Mouse (Mus musculus): Measurements from ENCODE around the gene Gpc3.

The Gpc3 gene

DNA sequence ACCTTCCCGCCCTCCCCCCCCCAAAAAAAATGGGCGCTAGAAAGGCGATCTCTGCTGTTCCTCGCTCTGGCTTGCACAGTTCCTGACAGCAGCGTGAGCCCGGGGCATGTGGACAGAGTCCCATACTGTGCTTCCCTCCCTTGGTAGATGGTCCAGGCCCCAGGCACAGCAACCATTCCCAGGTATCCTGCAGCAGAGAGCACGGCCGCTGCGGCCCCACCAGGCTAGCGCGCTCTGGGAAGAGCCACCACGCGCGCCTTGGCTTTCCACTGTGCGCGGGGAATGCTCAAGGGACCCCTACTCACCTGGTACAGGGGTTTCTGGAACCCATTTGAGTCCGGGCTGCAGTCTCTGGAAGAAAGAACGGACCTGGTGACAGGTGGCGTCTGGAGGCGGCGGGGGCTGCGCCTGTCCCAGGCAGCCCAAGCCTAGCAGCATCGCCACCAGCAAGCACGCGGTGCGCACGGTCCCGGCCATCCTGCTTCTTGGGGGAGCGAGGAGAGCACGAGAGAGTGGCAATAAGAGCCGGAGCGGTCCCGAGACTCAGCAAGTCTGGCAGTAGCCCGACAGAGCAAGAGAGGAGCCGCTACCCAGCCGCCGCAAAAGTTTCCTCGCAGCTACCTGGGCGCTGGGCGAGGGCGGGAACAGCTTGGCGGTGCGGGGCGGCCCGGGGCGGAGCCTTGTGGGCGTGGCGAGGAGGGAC is at the start of gene Gpc3:
Gene Gpc3, minus strand, starts transcription at position 623 of the 703 bp plus-strand sequence.
- DNase-seq (ENCODE audit: low read depth, low spot score) = no peak

DNA sequence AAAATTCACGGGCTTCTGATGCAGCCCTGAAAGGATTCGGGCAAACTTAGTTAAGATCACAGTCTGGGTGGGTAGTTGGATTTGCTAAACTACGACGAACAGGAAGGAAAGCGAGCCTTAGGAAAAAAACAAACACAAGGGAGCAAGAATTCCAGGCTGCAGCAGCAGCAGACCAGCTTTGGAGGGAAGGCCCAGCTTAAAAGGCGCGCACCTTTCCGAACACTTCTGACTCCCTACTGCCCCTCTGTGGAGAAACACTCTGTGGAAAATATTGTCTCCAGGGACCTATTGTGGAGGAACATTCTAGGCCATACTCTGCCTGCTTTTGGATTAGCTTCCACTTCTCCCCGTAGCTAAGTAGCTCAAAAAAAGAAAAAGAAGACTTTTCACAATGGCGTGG is 38.2 kb upstream of the Gpc3 start:
- DNase-seq (ENCODE audit: low read depth, low spot score) = peak; percentile 49

DNA sequence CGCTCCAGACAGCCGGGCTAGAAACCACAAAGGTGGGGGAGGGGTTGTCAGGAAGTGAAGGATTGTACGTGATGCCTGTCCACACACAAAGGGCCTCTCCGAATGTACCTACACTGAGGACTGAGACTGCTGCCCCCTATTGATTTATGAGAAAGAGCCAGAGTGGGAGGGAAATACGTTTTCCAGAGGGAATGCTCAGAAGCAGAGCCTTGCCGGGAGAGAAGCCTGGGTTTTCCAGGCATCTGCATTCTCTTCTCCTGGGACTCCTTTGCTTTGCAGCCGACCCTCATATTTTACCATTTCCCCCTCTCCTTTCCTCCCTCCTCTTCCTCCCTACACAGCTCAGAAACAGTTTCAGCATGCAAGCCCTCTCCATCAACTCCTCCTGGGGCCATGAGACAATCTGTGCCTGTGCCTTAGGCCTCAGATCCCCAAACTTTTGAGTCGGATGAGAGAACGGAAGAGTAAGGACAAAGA is 37.8 kb upstream of the Gpc3 start:
- DNase-seq (ENCODE audit: low read depth, low spot score) = peak; percentile 54

DNA sequence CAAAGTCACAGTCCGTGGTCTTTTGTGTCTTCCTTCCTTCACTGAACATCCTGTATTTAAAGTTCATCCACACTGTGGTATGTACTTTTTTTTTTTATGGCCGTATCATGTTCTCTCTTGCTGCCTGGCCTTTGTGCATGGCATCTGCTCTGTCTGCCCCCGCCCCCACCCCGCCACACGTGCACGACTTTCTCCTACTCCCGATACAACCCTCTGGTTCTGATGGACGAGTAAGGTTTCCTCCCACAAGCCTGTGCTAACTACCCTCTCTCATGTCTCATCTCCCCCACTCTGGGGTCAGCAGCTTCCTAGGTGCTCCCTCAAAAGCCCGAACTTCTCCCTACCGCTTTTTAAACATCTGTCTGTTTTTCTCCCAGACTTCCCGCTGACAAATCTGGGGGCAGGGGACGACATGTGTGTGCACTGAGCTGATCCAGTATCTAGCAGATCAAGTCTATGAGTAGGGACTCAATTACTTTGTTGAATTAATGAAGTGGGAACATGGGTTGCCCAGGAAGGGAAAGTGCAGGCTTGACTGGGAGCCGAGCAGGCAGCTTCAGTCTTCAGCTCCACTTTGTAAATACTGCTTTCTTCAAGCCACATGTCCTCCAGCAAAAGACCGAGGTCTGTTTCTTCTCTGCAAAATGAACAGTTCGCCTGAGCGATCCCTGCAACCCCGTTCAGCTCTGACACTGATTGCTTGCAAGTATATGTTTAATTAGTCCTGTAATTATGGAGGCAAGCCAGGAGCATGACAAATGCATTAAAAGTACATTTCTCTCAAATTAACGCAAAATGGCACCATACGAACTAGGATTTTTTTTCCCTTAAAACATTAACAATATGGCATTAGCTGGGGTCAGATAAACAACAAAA is 35.4 kb upstream of the Gpc3 start:
- no peak for DNase-seq (ENCODE audit: low read depth, low spot score)

DNA sequence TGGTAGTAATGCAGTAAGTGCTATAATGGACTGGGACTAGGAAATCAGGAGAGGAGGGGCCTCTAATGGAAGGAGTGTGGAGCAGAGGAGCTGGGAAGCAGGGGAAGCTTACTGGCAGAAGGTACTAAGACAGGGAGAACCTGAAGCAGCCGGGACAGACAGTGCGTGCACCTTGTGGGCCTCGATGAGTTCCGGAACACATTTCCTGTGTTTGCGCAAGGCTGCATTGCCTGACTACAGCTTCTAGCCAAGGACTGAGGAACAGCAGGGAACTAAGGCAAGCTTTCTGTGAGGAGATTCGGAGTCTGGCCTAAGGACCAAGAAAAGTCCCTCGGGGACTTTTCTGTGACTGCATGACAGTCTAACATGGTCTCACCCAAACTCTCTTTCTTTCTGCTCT is 30.6 kb upstream of the Gpc3 start:
- DNase-seq (ENCODE audit: low read depth, low spot score) = no peak

DNA sequence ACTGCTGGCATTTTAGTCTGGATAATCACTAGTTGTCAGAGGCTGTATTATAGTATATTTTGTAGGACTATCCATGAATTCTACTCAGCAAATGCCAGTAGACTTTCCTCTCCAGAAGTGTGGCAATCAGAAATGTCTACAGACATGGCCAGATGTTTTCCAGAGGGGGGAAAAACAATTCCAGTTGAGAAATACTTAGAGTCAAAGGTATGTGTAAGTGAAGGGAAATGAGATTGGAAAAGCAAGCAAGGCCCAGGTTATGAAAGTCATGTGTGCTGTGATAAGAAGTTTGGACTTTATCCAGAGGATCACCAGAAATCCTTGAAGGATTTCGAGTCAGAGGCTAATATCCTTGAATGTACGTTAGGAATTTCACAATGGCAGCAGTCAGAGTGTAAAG is 29.6 kb upstream of the Gpc3 start:
- no peak for DNase-seq (ENCODE audit: low read depth, low spot score)

DNA sequence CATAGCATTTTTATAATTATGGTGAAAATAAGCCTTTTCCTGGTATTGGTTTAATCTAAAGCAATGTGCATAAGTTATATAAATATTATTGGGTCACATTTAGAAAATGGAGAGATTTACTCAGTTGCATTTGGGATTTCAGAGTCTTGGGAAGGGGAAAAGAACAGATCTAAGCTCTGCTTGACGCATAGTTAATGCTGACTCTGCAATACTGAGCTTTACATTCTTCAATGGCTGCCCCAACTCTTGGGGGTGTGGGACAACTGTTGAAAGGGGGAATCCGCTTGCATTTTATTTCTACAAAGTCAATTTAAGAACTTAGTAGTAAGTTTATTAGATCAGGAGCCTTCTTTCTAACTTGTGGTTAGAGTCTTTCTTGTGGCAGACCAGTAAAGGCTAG is 28.4 kb upstream of the Gpc3 start:
- DNase-seq (ENCODE audit: low read depth, low spot score) = no peak

DNA sequence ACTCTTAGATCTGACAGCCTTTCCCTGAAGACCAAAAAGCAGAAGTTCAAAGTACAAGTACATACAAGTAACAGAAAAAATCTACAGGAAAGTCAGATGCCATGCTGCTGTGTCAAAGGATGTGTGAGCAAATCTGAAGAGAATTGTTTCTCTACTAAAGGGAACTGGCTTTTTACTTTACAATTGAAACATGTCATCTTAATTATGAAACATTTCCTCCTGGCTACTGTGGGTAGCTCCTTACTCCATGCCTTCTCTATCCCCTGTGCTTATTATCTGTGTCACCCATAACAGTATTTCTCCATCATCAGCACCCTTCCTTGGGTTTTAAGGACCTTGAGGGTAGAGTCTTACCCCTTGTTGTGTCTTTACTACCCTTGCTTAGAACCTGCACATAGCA is 23.7 kb upstream of the Gpc3 start:
- no peak for DNase-seq (ENCODE audit: low read depth, low spot score)

DNA sequence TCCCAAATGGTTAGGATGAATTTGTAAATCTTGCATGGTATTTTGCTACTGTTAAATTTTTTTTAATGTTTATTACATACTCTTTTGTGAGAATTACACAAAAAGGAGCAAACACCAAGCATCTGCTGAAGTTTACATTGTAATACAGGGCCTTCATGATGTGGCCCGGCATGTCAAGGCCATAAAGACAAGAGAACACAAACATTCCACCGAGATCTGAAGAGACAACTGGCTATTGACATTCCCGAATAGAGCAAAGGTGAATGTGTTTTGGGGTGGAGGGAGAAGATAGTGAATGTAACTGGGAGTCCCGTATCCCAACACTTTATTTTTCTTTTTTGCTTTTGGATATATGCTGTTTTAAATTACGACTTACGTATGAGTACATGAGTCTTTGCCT is 20.2 kb upstream of the Gpc3 start:
- no peak for DNase-seq (ENCODE audit: low read depth, low spot score)

DNA sequence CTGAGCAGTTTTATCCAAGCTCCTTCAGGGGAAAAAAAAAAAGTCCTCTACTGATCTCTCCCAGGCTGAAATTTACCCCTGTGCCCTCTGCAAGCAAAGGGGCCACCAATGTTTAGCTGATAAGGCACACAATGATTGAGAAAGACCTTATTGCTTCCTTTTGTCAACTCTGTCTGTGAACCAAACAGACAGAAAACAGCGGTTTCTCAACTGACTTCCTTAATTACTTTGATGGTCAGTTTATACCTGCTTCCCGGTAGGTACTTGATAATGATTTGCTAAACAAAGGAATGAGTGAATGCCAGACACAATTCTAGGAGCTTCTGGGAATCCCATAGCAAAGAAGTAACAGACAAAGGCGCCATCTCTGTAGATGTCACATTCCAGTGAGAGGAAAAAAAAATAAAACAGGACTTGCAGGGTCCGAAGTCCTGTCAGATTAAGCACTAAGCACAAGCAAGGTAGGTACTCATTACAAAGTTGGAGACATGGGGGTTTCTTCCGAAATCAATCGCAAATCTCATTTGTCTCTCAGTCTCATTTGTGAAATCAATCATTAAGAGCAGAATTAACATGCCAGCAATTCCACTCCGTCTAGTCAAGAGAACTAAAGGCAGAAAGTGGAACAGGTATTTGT is 19.1 kb upstream of the Gpc3 start:
- DNase-seq (ENCODE audit: low read depth, low spot score) = no peak

DNA sequence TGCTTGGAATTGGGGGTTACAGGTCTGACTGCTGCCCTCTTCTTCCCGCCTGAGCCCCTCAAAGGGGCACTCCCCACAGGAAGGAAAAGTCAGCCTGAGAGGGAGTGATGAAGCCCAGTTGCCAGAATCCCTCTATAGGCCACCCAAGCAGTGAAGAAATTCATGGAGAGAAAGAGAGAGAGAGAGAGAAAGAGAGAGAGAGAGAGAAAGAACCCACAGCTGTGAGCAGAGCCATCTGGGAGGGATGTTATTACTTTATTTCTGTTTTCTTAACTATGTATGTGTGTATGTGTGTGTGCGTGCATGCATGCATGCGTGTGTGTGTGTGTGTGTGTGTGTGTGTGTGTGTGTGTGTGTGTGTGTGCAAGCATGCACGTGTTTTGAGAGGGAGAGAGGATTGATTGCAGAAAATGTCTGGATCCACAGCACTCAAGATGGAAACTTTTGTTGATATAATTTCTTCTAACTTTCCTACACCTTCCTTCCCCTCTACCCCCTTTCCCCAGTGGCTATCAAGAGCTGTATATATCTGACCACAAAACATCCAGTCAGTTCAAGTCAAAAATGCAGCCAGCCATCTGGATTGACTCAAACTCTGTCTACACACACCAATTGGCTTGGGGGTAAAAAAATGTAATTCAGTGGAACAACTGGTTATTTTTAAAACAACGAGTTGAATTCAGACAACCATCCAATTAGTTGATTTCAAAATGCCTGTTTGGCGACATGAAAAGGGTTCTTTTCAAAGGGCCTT is 13.4 kb upstream of the Gpc3 start:
- no peak for DNase-seq (ENCODE audit: low read depth, low spot score)

DNA sequence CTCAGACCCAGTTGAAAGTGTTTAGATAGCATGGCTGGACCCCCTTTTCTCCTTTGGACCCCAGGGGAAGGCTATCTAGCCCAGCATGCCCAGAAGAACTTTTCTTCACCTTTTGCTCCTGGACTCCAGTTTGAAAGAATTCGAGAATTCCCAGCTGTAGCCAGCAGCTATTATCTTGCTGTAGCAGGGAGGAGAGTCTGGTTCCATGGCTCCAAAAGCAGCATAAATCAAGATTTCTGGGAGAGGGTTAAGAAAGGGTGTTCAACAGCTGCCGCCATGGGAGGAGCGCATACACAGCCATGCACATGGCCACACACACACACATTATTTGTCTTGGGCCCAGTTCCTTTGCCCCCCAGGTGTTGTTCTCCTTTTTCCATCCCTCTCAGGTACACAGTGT is 4.1 kb upstream of the Gpc3 start:
- DNase-seq (ENCODE audit: low read depth, low spot score) = no peak

DNA sequence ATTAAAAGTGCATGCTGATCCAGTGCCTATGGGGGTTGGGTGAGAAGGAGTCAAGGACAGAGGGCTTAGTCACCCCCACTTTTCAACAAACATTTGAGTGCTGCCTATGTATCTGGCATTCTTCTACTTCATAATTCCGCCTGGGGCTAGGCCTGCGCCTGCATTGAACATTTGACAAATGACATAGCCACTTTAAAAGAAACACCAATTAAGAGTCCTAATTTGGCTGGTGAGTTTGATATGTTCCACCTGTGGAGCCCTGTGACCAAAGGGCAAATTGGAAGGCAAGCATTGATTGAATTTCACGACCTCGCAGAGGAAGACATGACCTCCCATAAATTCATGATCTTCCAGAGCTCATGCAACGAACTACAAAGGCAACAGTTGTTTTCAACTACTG is 2.4 kb upstream of the Gpc3 start:
- no peak for DNase-seq (ENCODE audit: low read depth, low spot score)

DNA sequence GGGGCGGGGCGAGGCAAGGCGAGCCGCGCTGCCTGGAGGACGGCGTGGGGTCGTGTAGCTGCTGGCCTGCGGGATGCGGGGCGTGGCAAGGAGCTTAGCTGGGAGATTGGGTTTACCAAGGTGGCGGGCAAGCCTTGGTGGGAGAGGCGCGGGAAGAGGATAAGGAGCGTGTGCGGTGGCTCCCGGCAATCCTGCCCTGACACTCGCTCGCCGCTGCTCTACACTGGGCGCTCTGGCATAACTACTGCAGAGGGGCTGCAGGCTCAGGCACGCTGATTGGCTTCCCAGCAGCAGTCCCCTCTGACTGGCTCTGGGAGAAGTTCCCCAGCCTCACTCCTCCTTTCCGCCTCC is 256 bp upstream of the Gpc3 start:
- peak; percentile 63 for DNase-seq (ENCODE audit: low read depth, low spot score)

DNA sequence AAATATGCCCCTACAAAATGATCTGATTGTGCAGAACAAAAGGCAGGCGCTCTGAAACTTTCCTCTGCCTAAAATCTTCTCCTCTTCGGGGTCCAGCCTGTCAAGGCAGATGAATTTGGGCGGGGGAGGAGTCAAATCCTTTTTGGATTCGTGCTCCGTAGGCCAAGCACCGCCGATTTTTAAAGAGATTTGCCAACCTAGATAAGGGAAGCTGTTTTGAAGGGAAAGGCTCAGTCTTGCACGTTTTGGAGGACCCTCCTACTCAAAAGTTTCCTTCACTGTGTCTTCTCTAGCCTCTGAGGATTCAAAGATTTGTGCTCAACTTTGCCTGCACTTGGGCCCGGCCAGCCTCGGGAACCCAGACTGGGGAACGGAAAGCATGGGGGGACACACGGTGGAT is 944 bp downstream of the Gpc3 start:
- no peak for DNase-seq (ENCODE audit: low read depth, low spot score)

DNA sequence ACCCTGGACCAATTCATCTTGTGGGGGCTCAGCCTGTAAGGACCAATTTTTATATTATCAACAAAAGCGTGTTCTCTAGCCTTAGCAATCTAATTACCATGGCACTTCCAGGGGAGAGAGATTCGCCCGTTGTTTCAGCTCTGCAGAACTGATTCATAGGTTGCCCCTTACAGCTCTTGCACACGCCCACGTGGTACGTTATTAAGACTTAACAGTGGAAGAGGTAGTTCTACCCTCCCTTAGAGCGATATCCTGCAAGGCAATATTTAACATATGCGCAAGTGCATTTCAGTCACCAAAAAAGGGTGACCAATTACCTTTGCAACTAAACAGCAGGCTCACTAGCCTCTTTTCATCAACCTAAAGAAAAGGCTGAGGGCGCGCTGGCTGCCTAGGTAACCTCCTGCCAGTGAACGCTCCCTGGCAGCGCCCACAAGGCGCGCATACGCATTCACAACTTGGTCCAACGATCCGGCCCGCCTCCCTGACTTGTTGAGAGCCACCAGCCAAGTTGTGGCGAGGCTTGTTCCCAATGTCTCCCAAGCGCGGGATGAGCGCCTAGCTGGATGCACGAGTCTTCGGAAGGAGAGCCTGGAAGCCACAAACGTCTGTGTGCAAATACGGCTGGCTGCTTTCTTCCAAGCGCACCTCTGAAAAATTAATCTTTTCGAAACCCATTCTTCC is 1.6 kb downstream of the Gpc3 start:
- no peak for DNase-seq (ENCODE audit: low read depth, low spot score)

DNA sequence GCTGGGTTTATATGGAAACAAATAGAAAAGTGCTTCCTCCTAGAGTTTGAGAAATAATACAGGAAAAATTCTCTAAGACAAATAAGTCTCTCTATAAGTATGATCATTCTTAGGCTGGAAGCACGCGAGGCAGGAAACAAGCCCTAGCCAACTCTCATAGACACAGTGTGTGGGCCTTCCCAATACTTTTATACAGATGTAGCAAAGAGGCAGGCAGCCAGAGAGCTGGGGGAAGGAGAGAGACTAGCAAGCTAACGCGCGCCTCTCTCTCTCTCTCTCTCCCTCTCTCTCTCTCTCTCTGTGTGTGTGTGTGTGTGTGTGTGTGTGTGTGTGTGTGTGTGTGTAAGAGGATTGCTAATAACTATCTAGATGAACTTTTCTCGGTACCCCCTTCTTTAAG is 2.2 kb downstream of the Gpc3 start:
- DNase-seq (ENCODE audit: low read depth, low spot score) = no peak

DNA sequence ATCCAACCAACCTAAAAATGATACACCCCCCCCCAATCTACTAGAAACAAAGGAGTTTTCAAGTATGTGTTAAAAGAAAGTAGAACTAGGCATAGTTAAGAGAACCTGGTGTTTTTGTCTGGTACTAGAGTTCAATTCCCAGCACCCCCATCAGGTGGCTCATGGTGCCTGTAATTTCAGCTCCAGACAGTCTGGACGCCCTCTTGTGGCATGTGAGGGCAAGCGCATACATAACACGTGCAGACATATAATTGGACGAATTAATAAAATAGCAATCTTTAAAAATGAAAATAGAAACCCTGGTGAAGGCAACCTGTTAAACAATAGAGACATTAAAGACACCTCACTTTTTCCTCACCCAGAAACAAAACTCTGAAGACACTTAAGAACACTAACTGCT is 10.6 kb downstream of the Gpc3 start:
- DNase-seq (ENCODE audit: low read depth, low spot score) = no peak

DNA sequence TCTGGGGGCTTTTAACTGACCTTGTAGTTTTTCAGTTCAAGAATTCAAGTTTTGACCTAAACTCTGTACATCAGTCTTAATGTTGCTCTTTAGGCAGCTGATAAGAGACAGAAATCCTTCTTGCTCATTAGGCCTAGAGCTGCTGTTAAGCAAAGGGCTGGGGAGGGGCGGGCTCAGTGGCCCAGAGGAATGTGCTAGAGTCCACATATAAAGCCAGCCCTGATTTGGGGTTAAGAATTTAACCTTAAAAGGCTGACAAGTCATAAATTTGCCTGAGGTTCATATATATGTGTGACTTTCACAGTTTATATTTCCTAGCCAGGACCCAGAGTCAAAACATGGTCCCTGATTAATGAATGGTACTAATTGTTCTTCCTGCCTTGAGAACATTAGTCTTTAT is 14.5 kb downstream of the Gpc3 start:
- DNase-seq (ENCODE audit: low read depth, low spot score) = no peak

DNA sequence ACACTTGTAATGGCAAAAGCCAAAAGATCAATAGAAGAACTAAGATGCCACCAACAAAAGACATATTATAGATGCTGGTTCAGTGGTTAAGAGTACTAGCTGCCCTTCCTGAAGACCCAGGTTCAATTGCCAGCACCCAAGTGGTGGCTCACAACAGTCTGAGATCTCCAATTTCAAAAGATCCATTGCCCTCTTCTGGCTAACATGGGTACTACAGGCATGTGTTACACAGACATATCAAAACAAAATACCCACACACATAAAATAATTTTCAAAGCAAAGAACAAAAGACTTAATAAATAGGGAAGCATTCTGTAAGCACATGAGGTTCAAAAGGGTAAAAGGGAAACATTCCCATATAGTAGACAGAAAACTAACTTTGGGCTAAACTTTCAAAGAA is 26.1 kb downstream of the Gpc3 start:
- no peak for DNase-seq (ENCODE audit: low read depth, low spot score)

DNA sequence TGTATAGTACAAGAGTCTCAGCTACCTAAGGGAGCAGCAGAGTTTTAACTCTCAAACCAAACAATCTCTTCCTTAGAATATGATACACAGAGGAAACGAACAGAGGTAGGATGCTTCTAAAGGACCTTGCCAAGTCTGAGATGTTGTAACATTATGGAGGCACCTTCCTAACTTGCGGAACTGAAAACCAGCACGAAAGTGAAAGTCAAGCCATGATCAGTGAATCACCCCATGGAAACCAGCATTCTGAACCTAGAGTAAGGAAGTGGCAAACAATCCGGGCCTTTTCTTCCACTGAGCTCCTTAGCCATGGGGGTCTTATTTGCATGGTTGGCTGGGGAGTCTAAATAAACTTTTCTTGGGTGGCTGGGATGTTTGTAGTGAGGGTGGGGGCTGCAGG is 53.8 kb downstream of the Gpc3 start:
- no peak for DNase-seq (ENCODE audit: low read depth, low spot score)
